Mouse (Mus musculus) right cerebral cortex, postnatal 14 days (tissue): ENCODE data around the gene Rap2a.

ENCODE experiments used
- DNase-seq: peaks from one replicate; pipeline ENCODE4 v3.0.0; 2022

Rap2a gene

DNA sequence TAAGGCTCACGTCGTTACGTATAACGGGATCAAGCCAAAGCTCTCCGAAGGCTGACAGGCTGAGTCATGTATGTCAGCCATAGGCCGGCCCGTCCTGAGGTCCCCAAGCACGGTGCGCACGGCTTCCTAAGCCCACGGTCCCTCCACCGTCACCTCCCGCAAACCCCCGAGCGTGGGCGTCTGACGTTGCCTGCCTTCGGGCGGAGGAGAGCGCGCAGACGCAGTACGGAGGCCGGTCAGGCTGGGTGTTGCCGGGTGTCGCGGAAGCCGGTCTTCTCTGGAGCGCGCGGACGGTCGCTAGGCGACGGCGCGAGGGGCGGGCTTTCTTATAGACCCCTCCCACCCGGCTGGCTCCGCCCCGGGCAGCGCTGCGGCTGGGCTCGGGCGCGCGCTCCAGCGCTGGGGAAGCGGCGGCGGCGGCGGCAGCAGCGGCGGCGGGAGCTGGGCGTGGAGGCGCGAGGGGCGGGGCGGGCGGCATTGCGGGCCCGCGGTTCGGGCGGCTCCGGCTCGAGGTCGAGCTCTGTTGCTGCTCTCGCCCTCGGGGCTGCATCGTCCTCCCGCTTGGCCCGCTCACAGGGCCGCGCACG lies at the start of gene Rap2a:
Gene Rap2a (plus strand): TSS at position 463 of the 587 bp plus-strand sequence.
- DNase-seq = peak; percentile 98

DNA sequence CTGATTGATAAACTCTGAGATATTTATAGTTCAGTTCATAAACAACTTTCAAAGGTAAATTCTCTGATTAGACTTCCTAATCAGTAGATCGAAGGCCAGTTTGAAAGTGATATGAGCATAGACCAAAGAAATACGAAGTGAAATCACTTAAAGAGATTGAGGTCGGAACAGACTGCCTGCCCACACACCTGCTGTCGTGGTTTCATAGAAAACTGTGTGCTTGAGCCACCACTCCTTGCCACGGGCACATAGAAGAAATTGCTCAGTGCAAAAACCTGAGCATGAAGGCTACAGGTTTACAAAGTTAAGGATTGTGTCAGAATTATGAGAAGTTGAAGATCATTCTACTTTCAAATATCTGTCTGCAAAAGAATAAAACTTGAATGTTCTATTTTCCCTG lies 49.7 kb upstream of the Rap2a start:
- no peak for DNase-seq

- no peak for DNase-seq
These were observed 45.5 kb upstream of the Rap2a start for GRCm38 (mm10) chr14:120432773-120433172.

- DNase-seq = no peak
These were observed 44.3 kb upstream of the Rap2a start for GRCm38 (mm10) chr14:120433931-120434398.

DNA sequence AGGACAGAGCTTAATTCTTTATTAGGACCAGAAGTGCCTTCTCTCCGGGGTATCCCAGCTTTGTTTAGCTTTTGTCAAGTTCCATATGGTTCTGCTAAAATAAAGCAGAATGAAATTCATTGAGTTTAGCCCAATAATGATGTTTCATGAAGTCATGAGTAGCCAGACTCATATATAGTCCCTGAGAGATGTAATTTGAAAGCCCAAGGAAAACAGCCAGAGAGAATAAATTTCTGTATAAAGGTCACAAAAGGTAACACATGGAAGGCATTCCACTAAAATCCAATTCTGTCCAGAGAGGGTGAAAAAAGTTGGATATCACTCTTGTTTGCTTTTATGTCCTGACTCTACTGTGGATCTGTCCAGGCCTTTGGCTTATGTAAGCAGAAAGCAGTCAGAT lies 43.4 kb upstream of the Rap2a start:
- no peak for DNase-seq

DNA sequence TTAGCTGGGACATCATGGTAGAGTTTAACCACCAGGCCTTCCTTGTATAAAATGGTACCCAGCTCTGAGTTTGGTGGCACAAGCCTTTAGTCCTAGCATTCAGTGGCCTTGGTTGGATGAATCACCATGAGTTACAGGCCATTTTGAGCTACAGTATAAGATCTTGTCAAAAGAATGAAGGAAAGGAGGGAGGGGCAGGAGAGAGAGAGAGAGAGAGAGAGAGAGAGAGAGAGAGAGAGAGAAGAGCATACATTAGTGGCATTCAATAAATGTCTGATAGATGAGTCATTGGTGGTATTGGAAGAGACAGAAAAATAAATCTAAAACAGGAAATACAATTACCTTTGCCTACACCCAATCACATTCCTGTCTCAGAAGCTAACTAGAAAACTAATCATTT lies 37.5 kb upstream of the Rap2a start:
- no peak for DNase-seq

DNA sequence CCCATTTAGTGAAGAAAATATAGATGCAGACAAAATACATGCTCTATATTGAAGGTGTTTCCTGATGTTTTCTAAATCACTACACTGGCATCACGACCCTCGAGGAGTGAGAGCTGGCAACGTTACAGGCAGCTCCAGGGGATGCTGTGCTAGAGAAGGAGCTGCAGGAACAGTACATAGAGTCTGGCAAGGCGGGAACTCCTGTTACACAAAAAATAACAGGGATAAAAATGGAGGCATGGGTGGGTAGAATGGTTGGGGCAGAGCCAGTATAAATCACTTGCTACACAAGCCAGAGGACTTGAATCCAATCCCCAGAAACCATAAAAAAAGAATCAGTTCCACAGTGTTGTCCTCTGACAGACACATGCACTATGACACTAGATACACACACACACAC lies 37.0 kb upstream of the Rap2a start:
- DNase-seq = no peak

GRCm38 (mm10) chr14:120441836-120442235 lies 36.4 kb upstream of the Rap2a start:
- no peak for DNase-seq

GRCm38 (mm10) chr14:120454221-120454620 lies 24.0 kb upstream of the Rap2a start:
- no peak for DNase-seq

GRCm38 (mm10) chr14:120463938-120464727 lies 14.1 kb upstream of the Rap2a start:
- no peak for DNase-seq

- DNase-seq = no peak
These were observed 11.4 kb upstream of the Rap2a start for GRCm38 (mm10) chr14:120466816-120467215.

DNA sequence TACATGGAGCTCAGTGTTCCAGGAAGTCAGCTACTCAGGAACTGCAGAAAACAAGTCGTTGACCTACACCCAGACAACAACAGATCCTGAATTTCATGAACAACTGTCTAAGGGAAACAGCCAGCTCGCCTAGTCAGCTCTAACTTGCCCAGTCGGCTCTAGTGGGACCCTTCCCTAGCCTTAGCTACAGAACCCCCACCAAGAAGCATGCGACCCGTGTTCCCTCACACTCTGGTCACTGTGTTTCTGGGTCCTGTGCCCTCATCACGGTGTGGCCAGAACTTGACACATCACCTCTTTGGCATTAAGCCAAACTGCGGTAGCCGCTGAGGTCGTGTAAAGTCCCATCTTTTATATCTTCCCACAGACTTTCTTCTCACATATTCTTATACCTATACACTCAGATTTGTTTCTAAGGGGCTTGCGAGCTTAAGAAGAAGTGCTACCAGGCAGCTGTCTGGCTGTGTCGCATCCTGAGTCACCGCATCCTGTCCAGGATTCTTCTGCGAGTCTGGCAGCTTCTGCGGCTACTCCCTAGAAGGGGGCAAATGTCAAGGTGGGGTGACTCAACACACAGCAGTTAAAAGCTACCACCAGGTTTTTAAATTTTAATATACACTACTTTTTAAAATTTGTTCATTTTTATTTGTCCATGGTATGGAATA lies 9.0 kb upstream of the Rap2a start:
- no peak for DNase-seq

DNA sequence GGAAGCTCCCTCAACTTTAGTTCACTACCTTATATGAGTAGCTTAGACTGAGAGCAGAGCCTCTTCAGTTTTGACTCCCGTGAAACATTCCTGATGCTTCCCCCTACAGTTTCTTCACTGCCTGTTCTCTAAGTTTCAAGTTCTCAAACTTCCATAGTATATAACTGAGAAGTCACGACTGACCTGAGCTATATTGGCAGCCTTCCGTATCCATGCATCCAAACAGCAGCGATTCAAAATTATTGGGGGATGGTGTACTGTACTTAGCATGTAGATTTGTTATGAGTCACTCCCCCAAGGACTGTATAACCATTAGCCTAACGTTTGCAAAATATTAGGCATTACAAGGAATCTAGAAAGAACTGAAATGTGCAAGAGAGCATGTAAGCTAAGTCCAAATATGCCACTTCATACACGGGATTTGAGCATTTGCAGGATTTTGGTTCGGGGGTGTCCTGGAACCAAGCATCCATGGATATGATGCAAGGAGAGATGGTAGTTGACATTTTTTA lies 2.0 kb upstream of the Rap2a start:
- no peak for DNase-seq

DNA sequence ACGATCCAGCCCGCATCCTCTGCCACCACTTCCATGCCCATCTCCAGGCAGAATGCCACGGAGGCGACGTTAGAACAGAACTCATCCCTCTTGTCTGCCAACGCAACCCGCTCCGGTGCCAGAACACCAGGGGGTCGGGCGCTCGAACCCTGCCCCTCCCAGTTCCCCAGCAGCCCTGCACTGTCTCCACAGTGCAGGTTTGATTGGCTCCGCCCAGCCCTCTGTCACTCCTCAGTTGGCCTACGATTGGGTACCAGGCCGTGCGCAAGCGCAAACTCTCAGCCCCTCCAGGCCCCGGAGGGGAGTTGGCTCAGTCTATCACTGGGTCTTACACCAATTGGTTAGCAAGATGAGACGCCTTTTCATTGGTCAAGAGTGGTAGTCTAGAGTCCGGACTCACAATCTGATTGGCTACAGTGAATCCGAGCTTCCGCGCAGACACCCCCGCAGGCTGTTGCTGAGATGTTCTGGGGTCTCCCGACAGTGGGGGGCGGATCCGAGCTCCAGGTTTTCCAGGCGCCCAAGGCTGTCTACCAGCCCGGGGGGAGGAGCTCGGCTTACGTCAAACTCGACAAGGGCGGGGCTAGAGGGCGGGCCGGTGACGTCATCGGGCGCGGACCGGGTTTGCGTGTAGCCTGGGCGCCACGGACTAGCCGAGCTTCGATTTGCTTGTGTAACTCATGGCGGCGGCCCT lies 809 bp upstream of the Rap2a start:
- peak; percentile 100 for DNase-seq

- peak; percentile 21 for DNase-seq
These were observed 547 bp downstream of the Rap2a start for GRCm38 (mm10) chr14:120478641-120479341.

- DNase-seq = no peak
These were observed 2.2 kb downstream of the Rap2a start for GRCm38 (mm10) chr14:120480341-120480900.

DNA sequence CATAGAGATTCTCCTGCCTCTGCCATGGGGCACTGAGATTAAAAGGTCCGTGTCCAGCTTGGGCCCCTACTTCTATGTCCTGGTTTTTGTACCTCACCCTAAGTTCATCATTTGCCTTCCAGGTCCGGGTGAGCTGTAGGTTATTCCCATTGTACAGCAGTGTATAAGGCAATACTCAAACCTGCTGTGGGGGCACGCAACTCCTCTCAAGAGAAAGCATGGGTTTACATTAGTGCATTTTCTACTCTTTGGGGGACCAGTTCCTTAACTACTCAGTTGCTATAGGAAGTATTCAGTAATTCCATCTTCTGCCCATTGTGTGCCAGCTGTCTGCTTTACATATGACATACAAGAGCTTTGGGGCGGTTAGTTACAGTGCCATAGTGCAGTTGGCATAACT lies 2.7 kb downstream of the Rap2a start:
- no peak for DNase-seq

- DNase-seq = no peak
These were observed 6.3 kb downstream of the Rap2a start for GRCm38 (mm10) chr14:120484561-120484960.

DNA sequence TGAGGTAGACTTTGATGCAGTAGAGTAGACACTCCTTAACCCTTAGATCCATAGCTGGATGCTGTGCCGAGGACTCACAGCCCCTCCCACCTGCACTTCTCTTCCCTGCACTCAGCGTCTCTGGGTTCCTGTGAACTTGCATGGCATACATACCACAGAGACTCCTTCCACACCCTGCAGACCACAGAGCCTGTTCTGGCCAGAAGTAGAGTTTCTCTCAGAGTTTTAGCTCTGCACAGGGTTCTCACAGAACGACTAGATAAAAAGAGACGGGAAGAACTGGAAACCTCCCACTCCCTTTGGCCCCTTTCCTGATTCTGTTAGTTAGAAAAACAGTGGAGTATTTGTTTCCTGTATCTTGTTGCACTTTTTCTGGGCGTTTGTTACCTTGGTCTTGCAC lies 18.0 kb downstream of the Rap2a start:
- no peak for DNase-seq

- DNase-seq = no peak
These were observed 18.6 kb downstream of the Rap2a start for GRCm38 (mm10) chr14:120496827-120497226.

GRCm38 (mm10) chr14:120499096-120499495 lies 20.9 kb downstream of the Rap2a start:
- DNase-seq = no peak

GRCm38 (mm10) chr14:120499601-120500000 lies 21.4 kb downstream of the Rap2a start:
- DNase-seq = no peak
